Mouse (Mus musculus) mouse embryonic stem cell (cell line): ENCODE data around the gene Plekhg2.

Source experiments
- in situ Hi-C, 2 experiments: fragments of 300-500 bp; cut with MboI; formaldehyde crosslinking; loops; 1 replicate in 1 of 2; 3 replicates in 1 of 2; pipeline ENCODE4 v1.14.3; 2019 to 2020; ENCODE audit warnings: low sequenced_read_pairs in 2 of 2, low pct_unique_long_range_greater_than_20kb in 1 of 2, mixed read lengths in 1 of 2; ENCODE audit not compliant: unreplicated experiment in 1 of 2

Plekhg2 gene

DNA sequence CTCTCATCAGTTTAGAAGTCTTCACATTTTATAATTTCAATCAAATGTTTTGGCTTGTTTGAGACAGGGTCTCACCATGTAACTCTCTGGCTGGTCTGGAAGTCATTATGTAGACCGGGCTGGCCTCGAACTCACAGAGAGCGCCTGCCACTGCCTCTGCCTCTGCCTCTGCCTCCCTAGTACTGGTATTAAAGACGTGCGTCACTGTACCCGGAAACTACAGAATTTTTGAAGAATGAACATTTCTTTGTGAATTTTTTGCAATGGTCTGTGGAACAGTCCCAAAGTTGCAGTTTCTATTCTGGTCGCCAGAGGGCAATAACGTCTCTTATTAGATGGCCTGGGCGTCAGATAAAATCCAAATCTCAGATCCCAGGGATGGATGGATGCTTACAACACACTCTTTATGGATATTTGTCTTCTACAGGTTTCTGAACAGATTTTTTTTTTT, 757 bp upstream of the Plekhg2 start:
- in situ Hi-C loops: no loop called here

DNA sequence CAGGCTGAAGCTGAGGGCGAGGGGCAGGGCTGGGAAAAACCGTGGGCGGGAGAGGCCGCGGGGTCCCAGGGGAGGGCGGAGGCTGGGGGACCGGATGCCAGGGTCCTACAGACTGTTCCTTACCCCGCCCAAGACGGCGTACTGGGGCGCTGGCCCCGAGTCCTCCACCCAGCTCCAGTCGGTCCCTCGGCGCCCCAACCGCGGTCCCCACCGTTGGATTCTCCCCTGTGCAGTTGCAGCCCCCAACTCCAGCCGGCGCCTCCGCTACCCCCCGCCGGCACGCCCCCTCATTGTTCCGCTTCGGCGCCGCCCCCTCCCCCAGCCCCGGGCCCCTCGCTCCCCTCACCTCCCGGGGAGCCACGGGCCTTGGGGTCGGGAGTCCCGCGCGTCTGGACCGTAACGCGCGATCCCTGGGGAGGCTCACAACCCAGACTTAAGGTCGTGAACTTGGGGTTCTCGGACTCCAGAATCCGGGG, 847 bp downstream of the Plekhg2 start:
- in situ Hi-C loops: no loop called here

- in situ Hi-C loops: no loop called here
Measured at GRCm38 (mm10) chr7:28370977-28371513, 1.4 kb downstream of the Plekhg2 start.

DNA sequence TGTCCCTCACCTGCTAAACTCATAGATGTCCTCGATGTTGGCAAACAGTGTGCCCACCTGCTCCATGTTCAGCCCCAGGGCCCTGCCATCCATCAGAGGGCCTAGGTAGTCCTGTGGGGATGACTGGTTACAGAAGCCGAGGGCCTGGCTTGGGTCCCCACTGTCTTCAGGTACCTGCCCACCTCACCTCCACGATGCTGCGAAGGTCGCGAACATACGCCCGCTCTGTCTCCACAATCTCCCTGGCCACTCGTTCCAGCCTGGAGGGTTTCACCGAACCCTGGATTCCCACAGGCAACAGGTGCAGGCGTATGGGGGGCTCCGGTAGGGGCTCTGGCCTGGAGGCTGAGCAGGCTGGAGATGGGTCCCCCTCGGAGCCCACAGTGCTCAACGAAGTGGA, 2.3 kb downstream of the Plekhg2 start:
- in situ Hi-C loops: no loop called here

GRCm38 (mm10) chr7:28368276-28368920, 4.0 kb downstream of the Plekhg2 start:
- in situ Hi-C loops: no loop called here

DNA sequence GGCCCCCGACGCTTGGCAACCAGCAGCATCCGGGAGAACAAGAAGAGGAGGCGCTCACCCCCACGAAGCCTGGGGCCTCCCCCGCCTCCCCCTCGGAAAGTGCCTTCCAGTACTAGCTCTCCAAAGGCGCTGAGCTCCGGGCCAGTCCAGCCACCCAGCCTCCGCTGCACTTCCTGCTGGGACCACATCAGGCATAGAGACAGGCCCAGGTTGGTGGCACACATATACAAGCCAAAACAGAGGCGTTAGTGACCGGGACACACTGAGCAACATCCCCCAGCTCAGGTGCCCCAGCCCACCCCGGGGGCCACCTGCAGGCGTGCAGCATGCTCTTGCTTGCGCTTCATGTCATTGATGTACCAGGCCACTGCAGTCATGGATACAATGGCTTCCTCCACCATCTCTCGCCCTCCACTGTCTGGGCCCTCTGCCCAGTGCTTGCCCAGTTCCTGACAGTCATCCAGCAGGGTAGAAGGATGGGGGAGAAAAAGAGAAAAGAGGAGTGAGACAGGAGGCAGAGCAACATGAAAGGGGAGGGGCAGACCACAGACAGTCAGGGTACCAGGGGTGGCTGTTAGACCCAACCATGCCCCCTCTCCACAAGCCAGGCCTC, 4.6 kb downstream of the Plekhg2 start:
- in situ Hi-C loops: no loop called here

GRCm38 (mm10) chr7:28362441-28363060, 9.8 kb downstream of the Plekhg2 start:
- in situ Hi-C loops: no loop called here

GRCm38 (mm10) chr7:28361647-28362341, 10.6 kb downstream of the Plekhg2 start:
- in situ Hi-C loops: no loop called here

- in situ Hi-C loops: no loop called here
Measured at GRCm38 (mm10) chr7:28360291-28360690, 12.1 kb downstream of the Plekhg2 start.

- in situ Hi-C loops: no loop called here
Measured at GRCm38 (mm10) chr7:28359854-28360253, 12.5 kb downstream of the Plekhg2 start.

- in situ Hi-C loops: no loop called here
Measured at GRCm38 (mm10) chr7:28358431-28358830, 14.0 kb downstream of the Plekhg2 start.

GRCm38 (mm10) chr7:28357984-28358383, 14.4 kb downstream of the Plekhg2 start:
- in situ Hi-C loops: no loop called here

DNA sequence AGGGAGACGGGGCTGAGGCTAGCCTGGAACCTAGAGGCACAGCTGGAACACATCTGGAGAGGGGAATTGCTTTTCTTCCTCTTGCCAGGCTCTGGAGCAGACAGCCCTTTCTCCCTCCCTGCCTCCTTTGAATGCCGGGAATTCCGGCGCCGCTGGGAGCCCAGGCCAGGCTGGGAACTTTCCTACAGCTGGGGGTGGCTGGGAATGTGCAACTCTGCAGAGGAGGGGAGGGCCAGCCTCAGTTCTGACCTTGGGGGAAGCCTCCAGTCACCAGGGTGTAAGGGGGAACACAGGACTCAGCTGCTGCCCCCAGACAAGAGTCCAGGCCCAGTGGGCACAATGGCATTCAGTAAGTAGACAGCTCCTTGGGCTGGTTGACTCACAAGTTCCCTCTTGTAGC, 15.4 kb downstream of the Plekhg2 start:
- in situ Hi-C loops: no loop called here

DNA sequence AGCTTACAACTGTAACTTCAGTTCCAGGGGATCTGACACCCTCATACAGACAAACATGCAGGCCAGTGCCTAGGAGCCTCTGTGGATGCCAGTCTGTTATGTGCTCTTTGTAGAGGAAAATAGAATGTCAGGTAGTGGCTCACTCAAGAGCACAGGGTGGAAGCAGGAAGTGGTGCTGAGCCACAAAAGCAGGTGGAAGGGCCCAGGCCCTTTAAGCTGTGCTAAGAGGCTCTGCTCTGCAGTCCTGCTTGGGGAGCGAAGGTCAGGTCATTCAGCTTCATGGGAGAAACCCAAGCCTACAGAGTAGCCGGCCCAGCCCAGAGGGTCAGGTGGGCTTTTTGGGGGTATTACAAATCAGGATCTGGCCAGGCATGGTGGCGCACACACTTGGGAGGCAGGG, 17.2 kb downstream of the Plekhg2 start:
- in situ Hi-C loops: no loop called here

GRCm38 (mm10) chr7:28354596-28354995, 17.8 kb downstream of the Plekhg2 start:
- in situ Hi-C loops: no loop called here

- in situ Hi-C loops: no loop called here
Measured at GRCm38 (mm10) chr7:28354113-28354581, 18.3 kb downstream of the Plekhg2 start.

DNA sequence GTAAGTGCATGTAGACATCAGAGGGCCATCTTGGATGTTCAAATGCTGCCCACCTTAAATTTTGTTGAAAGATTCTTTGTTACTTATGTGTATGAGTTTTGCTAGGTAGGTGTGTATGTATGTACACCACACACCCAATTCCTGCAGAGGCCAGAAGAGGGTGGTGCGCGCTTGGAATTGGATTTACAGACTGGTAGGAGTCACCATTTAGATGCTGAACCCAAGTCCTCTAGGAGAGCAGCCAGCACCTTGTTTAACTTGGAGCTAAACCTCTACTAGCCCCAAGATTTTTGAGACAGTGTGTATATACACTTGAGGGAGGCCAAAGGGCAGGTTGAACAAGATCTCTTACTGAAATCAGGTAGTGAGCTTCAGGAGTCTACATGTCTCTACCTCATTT, 19.1 kb downstream of the Plekhg2 start:
- in situ Hi-C loops: no loop called here

GRCm38 (mm10) chr7:28351676-28352191, 20.7 kb downstream of the Plekhg2 start:
- in situ Hi-C loops: no loop called here
